Mouse (Mus musculus) gastrocnemius, adult 18-20 months (tissue): Measurements from ENCODE around the gene Fmnl2. TPM values are rescaled to one million over a fixed set of nuclear protein-coding genes. Genes with fewer than 3 reads are reported as not detected.
A peak's percentile ranks its signal among the peaks of the same experiment; 100 is the strongest.

Source experiments
- DNase-seq: peaks from one replicate; pipeline ENCODE4 v3.0.0; 2021; ENCODE audit warnings: low spot score
- total RNA-seq, 2 experiments: library from RNA; stranded (reverse); gene quantifications; 2 replicates each; pipeline ENCODE4 v1.2.3; 2021

The Fmnl2 gene
- total RNA-seq, 2 experiments from 2014 or later, result 4.2 to 5.2 TPM

GRCm38 (mm10) chr2:52913311-52913710 lies 55.7 kb downstream of the Fmnl2 start:
- DNase-seq, result no peak

GRCm38 (mm10) chr2:52913746-52914145 lies 56.1 kb downstream of the Fmnl2 start:
- no peak for DNase-seq

GRCm38 (mm10) chr2:52915536-52915935 lies 57.9 kb downstream of the Fmnl2 start:
- no peak for DNase-seq

GRCm38 (mm10) chr2:52918094-52918493 lies 60.4 kb downstream of the Fmnl2 start:
- no peak for DNase-seq

GRCm38 (mm10) chr2:52920701-52921435 lies 63.2 kb downstream of the Fmnl2 start:
- no peak for DNase-seq

- no peak for DNase-seq
Observed at GRCm38 (mm10) chr2:52925062-52925461, 67.4 kb downstream of the Fmnl2 start.

- no peak for DNase-seq
Observed at GRCm38 (mm10) chr2:52927381-52927780, 69.7 kb downstream of the Fmnl2 start.

GRCm38 (mm10) chr2:52927858-52928301 lies 70.2 kb downstream of the Fmnl2 start:
- DNase-seq, result no peak

GRCm38 (mm10) chr2:52928401-52928800 lies 70.7 kb downstream of the Fmnl2 start:
- DNase-seq, result no peak

GRCm38 (mm10) chr2:52930106-52930868 lies 72.6 kb downstream of the Fmnl2 start:
- peak; percentile 54 for DNase-seq

GRCm38 (mm10) chr2:52931315-52931714 lies 73.7 kb downstream of the Fmnl2 start:
- DNase-seq, result no peak

GRCm38 (mm10) chr2:52935906-52936305 lies 78.2 kb downstream of the Fmnl2 start:
- peak; percentile 48 for DNase-seq

GRCm38 (mm10) chr2:52938351-52939074 lies 80.9 kb downstream of the Fmnl2 start:
- peak; percentile 44 for DNase-seq

GRCm38 (mm10) chr2:52943644-52944423 lies 86.2 kb downstream of the Fmnl2 start:
- no peak for DNase-seq

GRCm38 (mm10) chr2:52944594-52944993 lies 86.9 kb downstream of the Fmnl2 start:
- DNase-seq, result no peak

GRCm38 (mm10) chr2:52946074-52946473 lies 88.4 kb downstream of the Fmnl2 start:
- DNase-seq, result no peak

- DNase-seq, result no peak
Observed at GRCm38 (mm10) chr2:52946524-52947186, 89.0 kb downstream of the Fmnl2 start.

GRCm38 (mm10) chr2:52948406-52948805 lies 90.7 kb downstream of the Fmnl2 start:
- DNase-seq, result no peak

GRCm38 (mm10) chr2:52949556-52949955 lies 91.9 kb downstream of the Fmnl2 start:
- no peak for DNase-seq

GRCm38 (mm10) chr2:52950226-52950625 lies 92.6 kb downstream of the Fmnl2 start:
- no peak for DNase-seq
